Mouse (Mus musculus) adrenal gland, postnatal 25 days (tissue): Measurements from ENCODE around the gene Zmynd8. TPM values are rescaled to one million over a fixed set of nuclear protein-coding genes. Genes with fewer than 3 reads are reported as not detected.

Source experiments
- DNase-seq: peaks from one replicate; pipeline ENCODE4 v3.0.0; 2021; ENCODE audit warnings: mixed read lengths
- microRNA-seq, 2 experiments: library from miRNA; unstranded; fragments of <30 nt; microRNA quantifications; one replicate each; pipeline ENCODE4 v1.2.0; 2021
- total RNA-seq: library from RNA; stranded (reverse); gene quantifications from 2 replicates; pipeline ENCODE4 v1.2.3, GENCODE M21; 2021

The Zmynd8 gene
- total RNA-seq, 1 experiment from 2014 or later = 73.1 TPM

DNA sequence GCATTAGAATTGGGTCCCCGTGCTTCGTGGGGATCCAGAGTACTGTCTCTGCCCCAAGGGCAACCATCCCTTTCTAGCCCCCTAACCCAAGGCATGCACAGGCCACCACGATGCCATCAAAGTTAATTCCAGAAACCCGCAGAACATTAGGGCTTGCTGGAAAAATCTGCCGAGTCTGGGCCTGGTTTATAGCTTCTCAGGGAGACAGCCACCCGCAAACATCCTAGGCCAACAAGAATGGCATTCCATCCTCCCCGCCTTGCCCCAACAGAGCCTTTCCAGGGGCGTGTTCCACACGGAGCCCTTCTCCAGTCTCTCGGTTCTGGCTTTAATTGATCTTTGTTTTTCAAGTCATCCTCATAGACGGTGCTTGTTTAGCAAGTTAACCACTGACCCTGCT, 150.4 kb downstream of the Zmynd8 start:
- DNase-seq = no peak

DNA sequence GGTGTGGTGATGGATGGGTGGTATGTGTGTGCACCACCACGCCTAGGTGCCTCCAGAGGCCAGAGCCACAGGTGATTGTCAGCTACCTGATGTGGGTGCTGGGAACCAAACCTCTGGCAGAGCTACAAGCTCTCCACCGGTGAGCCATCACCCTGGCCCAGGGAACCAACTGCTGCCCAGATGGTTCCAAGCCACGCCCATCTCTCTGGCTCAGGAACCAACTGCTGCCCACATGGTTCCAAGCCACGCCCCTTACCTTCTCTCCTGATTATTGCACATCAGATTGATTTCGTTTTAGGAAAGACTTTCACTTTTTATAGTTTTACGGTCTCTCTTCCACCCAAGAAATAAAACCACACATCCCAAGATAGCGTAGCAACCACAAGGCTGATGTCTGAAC, 150.8 kb downstream of the Zmynd8 start:
- DNase-seq = no peak

DNA sequence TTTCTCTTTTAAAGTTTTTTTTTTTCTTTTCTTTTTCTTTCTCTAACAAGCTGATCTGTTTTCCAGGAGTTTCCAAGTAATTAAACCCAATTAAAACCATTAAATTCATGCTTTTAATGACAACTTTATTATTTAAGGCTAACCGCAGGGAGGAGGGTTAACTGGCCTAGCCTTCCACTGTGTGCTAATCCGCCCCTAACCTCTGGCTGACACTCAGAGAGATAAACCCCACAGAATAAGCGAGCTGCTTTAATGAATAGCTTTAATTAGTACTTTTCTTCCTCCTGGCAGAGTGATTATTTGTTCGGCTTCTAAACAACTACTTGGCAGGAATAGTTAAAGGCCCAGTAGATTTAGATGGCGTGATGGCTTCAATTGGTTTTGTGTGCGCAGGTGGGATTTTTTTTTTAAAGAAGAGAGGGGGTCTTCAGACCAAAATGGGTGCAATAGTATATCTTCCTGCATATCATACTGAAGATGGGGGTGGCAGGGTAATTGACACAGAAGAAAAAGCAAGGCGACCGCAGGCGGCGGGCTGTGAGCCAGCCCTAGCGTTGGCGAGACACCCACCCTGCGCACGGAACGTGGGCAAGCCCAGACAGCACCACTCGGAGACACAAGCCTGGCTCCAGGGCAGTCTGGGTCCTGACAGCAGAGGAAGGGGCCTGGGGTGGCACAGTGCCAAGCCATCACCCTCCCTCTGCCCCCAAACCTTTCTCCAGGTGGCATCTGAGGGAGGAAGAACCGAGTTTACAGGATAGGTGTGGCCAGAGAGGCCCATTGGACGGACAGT, 153.3 kb downstream of the Zmynd8 start:
- no peak for DNase-seq

DNA sequence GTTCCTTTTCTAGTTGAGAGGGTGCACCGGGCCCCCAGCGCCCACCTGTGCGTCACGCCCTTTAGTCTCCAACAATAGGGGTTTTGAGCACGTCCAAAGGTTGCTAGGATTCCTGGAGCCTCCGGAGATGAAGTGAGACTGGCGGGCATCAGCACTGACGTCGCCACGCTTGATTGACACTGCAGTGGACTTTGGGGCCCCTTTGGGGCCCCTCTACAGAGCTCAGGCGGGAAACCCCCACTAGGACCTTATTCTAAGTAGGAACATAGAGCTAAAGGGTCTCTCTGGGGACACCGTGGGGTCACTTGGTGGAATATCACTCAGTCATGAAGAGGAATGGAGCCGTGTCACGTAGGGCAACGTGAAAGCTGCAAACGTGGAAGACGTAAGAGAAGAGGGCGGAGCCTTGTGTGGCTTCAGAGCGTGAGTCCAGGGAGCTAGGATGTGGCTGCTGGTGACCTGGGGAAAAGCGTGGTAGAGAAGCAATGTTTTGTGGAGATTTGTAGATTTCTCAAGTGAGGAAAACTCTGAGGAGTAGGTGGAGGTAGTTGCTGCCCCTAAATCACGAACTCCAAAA, 156.5 kb downstream of the Zmynd8 start:
- DNase-seq = no peak

DNA sequence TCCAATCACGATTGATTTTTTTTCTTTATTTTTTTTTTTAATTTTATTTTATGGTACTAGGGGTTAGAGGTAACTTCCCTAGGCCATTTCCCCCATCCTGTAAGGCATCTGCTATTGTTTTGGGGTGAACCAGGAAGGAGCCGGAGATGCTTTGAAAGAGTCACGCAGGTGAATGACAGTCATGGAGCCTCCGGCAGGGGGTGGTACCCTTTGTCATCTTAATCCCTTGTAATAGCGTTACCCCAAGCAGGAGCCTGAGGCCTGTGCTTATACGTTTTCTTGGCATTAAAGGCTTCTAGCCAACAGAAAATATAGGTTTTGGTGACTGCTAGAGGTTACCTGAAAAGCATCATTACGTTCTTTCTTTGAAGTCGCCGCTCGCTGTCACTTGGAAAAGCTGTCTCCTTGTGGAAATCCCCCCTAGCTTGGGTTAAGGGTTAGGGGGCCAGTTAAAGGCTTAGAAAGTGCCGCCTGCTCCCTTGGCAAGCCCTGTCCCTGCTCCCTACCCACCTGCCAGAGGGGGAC, 157.2 kb downstream of the Zmynd8 start:
- DNase-seq = no peak

DNA sequence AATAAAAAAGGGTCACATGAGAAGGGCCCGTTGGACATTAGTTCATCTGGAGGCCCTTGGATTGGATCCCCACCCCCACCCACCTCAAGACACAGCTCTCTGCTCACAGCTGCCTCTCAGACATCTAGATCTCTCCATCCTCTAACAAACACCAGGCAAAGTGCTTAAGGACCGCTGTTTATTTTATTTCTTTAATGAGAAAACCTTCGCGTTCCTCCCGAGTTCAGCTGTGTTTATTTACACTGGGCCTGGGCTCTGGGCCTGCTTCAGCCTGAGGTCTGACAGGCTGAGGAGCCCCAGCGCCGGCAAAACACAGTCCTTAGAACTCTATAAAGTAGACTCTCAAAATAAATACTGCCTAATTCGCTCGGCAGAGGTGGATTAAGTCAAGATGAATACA, 157.8 kb downstream of the Zmynd8 start:
- DNase-seq = no peak

DNA sequence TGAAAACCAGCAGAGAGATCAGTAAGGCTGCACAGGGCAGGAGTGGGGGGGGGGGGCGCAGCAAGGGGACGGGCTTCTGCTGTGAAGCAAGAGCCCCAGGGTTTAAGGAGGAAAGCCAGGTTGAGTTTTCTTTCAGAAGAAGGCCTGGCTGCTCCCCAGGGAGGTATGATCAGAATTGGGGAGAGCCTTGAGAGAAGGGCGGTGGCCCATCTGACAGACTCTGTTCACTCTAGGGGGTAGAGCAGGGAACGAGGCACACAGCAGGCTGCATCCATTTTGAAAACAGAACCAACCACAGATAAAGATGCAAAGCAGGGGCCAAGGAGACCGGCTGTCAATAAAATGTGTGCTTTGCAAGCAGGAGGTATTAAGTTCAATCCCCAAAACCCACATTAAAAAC, 158.4 kb downstream of the Zmynd8 start:
- DNase-seq = no peak

DNA sequence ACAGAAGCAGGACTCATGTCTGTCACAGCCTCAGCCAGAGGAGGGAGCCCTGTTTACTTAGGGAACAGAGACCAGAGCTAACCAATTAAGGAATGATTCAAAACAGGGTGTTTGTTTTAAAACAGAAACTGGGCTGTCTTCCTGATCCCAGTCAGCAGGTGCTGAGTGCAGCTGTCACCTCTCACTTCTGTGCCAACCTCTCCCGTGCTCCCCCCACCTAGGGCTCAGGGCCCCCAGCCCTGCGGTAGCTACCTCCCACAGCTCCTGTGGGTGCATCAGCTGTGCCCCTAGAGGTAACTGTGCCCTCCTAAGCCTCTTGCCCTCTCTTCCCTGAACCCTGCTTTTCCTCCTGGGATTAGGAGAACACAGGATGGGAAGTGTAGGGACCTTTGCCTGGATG, 162.5 kb downstream of the Zmynd8 start:
- DNase-seq = no peak

Small RNA genes within 50 kb of the gene (microRNA-seq; reads per million reads assigned to microRNA genes)
- gene Gm22692 = 0 reads per million in 2 experiments

Other genes with a start within 250 kb of the Zmynd8 start
- 26.8 and 27.1 TPM in 2 replicates for gene Ncoa3, start 93.6 kb upstream of the Zmynd8 start, total RNA-seq